Mouse (Mus musculus): ENCODE results near the gene Zfp53. TPM values are rescaled to one million over a fixed set of nuclear protein-coding genes. Genes with fewer than 3 reads are reported as not detected.

Gene Zfp53
- total RNA-seq, 4 experiments from 2014 or later: 4.1 to 5.5 (median 4.9) TPM

DNA sequence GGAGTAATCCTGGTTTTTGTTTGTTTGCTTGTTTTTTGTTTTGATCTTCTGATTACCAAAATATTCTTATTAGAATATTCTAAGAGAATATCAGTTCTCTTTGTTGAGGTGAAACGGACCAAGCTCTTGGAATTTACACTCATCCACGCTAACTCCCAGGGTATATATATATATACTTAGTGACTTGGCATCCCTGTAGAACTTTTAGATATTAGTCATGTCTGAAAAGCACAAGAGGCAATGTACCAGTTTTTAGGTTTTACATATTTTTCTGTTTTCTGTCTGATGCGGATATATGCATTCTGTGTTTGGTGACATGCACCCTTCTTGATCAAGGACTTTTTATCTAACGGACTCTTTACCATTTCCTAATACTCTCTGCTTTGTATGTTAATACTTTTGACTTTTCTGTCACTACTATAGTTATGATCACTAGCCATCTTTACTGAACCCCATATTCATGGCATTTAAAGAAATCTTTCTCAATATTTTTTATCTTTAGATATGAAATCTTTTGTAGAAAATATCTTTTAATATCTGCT is 28.4 kb downstream of the Zfp53 start:
- DNase-seq (ENCODE audit: low spot score in 2 of 2): no peak

DNA sequence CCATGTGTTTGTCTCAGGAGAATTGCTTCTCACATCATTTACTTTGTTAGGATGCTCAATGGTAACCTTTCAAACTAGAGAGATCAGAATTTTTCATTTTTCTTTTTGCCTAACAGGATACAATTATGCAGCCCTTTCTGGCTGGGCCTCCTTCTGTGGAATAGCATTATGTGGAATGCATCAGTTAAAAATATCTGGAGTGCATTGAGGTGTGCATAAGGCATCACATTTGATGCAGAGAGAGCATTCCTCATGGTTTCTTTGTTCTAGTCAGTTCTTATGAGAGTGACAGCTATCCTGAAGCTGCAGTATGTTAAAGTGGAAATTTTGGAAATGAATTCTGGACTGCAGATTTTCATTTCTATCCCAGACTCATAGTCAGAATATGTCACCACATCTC is 37.5 kb downstream of the Zfp53 start:
- DNase-seq (ENCODE audit: low spot score in 2 of 2): no peak

DNA sequence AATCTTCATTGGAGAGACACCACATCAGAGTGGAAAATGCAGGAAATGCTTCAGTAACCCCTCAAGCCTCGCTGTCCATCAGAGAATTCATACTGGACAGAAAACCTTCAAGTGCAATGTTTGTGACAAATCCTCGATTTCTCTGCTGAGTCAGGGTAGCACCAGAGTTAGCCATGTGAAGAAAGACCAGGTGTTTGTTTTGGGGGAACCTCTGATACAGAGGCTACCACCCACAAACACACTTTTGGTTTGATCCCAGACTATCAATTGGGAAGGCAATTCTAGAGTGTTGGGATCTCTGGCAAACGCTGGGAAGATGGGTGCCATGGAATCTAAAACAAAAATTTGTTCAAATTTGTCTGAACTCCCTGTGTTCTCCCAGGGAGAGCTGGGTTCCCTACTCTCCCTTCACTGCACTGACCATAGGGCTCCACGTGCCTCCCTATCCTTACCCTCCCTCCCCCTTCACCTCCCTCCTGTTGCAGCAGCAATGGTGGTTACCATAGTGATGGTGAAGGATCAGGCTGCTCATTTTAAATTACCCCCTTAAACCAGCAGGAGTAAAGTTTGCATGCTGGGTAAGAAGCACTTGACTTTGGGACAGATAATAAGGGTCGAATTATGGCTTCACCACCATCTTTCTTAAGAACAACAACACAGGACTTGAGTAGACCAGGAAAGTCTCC is 42.0 kb downstream of the Zfp53 start:
- DNase-seq (ENCODE audit: low spot score in 2 of 2): no peak

DNA sequence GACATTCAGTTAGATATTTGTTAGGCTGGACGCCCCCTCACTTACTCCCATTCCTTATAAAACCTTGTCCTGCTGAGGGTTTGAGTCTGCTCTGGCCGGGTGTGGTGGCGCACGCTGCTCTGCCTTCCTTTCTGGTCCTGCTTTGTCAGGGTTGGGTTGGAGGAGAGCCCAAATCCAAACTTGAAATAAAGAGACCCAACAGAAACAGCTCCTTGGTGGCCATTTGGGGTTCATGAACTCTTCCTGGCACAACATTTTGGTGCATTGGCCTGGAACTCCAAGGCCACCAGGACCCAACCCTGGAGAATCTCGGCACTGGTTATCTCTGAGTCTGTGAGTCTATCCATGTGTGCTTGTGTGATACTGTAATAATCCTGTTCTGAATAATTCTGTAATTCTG is 42.8 kb downstream of the Zfp53 start:
- DNase-seq (ENCODE audit: low spot score in 2 of 2): no peak

DNA sequence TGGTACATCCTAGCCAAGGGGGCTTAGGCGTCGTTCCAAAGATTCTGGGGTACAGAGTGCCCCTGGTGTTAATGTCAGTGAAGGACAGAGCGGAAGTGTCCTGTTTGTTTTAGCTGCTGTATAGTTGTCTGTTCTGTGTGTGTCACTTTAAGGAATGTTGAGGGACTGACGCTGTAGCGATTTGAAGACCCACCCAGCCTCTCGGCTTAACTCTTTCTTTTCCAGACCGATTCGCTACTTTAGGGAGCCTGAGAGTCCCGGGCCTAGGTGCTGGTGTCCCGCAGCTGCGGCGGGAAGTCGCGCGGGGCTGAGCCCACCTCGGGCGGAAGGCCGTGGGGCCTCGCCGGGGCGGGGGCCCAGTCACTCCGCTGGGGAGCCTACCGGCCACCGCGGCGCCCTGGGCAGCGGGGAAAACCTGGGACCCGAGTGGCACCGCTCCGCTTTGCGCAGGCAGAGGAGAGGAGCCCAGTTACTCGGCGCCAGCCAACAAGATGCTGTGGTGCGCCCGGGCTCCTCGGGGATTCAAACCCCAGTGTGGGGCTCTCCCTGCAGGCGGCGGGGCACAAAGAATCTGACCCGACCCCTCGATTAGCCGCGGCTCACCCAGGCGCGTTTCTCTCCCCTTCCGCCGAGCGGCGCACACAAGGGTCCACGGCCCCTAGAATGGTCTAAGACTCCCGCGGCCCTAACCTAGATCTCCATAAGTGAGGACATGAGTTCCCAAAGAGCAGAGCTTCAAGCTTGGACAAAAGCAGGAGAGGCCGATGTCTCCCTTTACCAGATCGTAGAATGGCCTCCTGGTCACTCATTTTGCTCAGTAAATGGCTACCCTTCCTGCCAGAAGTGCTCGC is 43.5 kb downstream of the Zfp53 start:
- DNase-seq (ENCODE audit: low spot score in 2 of 2): peak; percentile 61 to 72

DNA sequence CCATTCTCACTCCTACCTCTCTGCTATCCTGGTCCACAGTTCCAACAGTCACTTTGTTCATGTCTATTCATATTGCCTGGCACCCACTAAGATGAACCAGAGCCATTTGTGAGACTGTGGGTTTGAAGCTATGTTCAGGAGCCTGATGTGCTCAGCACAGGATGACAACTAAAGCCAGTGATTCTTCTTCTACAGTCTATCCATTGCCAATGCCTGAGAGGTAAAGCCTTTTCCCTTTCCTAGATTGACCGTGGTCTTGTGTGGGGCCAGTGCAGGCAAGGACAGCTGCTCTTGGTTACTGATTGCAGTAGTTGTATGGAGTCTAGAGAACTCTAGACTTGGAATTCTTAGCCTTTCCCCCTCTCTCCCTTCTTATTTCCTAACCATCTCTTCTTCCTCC is 45.2 kb downstream of the Zfp53 start:
- no peak for DNase-seq (ENCODE audit: low spot score in 2 of 2)

DNA sequence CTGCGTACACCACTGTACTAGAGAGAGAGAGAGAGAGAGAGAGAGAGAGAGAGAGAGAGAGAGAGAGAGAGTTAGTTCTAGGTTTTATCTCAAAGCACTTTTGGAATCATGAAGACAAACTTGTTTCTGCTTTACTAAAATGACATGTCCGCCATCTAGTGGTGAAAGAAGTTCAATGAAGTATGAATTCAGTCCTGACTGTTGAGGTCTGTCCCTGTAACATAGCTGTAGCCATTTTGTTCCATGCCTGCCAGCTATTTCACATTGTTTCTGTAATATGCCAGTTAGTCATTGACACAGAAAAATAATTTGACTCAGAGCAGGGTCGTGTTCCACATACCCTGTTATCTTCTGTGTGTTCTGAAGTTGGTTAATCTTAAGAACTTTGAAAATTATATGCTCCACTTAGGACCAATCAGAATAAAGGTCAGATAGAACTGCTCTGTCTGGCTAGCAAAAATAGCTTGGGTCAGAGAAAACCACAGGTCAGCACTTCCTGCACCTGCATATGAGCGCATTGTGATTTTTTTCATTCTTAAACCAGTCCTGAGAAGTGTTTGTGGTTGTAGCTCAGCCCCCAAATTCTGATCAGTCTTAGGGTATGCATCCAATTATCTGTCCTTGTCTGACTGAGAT is 45.8 kb downstream of the Zfp53 start:
- peak in 1 of 2 experiments; percentile 27 for DNase-seq (ENCODE audit: low spot score in 2 of 2)

DNA sequence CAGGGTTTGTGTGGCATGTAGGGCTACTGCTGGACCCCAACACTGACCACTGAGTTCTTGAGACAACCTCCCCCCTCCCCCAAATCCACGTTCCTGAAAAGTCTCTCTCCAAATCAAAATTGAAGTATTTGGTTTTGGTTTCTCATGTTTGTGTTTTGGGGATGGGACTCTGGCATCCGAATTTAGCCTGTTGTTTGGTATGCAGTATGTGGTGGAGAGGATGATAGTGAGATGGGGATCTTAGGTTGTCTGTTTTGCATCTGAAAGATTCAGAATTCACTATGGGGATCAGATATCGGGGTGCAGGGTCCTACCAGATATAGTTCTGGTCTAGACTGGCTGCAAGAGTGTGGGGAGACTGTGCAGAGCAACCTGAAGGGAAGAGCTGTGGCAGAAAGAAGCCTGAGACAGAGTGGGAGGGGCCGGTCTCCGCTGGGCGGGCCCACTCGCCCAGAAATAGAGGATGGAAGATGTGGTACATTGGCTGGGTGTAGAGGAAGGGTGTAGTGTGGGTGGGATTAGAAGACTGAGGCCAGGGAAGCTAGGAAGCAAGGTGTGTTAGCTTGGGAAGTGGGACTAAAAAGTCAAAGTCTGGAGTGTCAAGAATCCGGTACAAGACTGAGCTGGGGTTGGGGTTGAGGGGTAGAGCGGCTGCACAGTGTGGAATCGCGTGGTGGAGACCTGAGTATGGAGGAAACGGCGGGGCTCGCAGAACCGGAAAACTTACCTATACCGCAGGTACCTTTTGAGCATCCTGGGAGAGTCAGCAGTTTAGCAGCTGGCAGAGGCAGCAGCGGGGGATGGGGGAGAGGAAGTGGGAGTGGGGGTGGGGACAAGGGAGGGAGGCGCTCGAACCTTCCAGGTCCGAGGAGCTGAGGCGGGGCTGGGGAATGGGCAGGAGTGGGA is 46.6 kb downstream of the Zfp53 start, which contains the start of gene Zfp52:
Gene Zfp52, plus strand, starts transcription at position 444 of the 906 bp plus-strand sequence.
- peak; percentile 46 to 62 for DNase-seq (ENCODE audit: low spot score in 2 of 2)

DNA sequence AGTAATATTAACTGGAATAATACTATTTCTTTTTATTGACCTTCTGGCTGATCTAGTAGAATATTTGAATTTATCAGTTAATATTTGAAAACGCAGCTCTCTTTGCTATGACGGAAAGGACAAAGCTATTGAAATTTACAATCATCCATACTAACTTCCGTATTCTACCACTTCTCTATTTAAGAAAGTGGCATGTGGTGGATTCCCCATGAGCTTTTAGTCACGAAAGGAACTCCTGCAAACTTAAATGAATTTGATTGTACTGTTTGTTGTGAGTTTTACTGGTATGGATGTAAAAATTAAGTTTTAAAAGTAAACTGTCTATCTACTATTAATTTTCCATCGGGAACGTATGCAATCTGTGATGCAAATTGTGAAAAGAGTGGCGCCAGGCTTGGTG is 47.3 kb downstream of the Zfp53 start:
- DNase-seq (ENCODE audit: low spot score in 2 of 2): no peak

DNA sequence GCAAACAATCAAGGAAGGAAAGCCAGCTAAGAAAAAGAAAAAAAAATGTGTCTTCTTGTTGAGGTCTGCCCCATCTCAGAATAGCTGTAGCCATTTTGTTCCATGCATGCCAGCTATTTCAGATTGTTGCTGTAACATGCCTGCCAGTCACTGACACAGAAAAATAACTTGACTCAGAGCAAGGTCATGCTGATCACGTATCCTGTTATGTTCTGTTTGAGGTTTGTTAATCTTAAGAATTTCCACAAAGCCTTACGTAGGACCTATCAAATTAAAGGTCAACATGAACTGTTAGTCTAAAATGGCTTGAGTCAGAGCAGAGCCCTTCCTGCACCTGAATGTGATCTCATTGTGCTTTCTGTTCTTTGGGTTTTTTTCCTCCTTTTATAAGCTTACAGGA is 47.9 kb downstream of the Zfp53 start:
- DNase-seq (ENCODE audit: low spot score in 2 of 2): no peak

DNA sequence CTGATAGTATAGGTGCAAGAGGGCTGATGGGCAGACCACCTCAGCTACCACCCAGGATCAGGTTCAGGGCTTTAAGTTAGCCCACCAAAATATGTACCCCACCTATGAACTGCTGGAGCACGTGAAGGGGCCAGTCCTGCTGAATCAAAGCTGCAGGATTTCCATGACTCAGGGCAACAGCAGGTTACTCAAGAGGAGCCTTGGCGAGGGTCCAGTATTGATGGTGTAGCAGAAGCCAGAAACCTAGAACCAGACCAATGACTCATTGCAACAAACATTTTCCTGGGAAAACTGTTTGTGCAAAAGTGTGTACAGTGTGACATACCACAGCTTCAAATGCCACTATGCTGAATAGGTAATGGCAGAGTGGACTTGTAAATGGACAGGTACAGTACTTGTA is 69.0 kb downstream of the Zfp53 start:
- DNase-seq (ENCODE audit: low spot score in 2 of 2): no peak

Other genes with a start within 250 kb of the Zfp53 start
- not detected for gene Vmn1r235, start 232.6 kb upstream of the Zfp53 start, total RNA-seq (2022)
- not detected for gene Vmn1r236, start 206.1 kb upstream of the Zfp53 start, total RNA-seq (2022)
- not detected for gene Vmn1r237, start 177.1 kb upstream of the Zfp53 start, total RNA-seq (2022)
- gene Zfp677, start 105.2 kb upstream of the Zfp53 start, total RNA-seq (2022): 1 to 10 TPM; 1.1 to 2.5 (median 1.6) TPM
- gene Zfp54, start 65.8 kb upstream of the Zfp53 start, total RNA-seq (2022): 1 to 10 TPM in 2 of 4 experiments, under 1 TPM in 2; 0.54 to 1.3 (median 0.82) TPM
- gene Zfp51, start 38.6 kb upstream of the Zfp53 start, total RNA-seq (2022): 1 to 10 TPM; 4.4 to 6.2 (median 4.7) TPM
- 1 to 10 TPM; 5.6 to 6.6 (median 6.4) TPM for gene Zfp52, start 46.5 kb downstream of the Zfp53 start, total RNA-seq (2022)
- gene Zfp948, start 78.0 kb downstream of the Zfp53 start, total RNA-seq (2022): 10 to 100 TPM; 10.8 to 13.7 (median 10.9) TPM
- 10 to 100 TPM in 3 of 4 experiments, 1 to 10 TPM in 1; 8.5 to 14.7 (median 13.2) TPM for gene Zfp983, start 161.6 kb downstream of the Zfp53 start, total RNA-seq (2022)
- 1 to 10 TPM; 4.9 to 9.6 (median 7.9) TPM for gene Gm10226, start 202.9 kb downstream of the Zfp53 start, total RNA-seq (2022)
- gene Zfp760, start 218.7 kb downstream of the Zfp53 start, total RNA-seq (2022): 1 to 10 TPM; 6.2 to 7.0 (median 6.3) TPM
- 1 to 10 TPM; 4.3 to 5.0 (median 4.8) TPM for gene Zfp229, start 241.8 kb downstream of the Zfp53 start, total RNA-seq (2022)

All from left cerebral cortex, adult 8-10 months (tissue).